Mouse (Mus musculus): ENCODE results near the gene Pbx2. TPM values are rescaled to one million over a fixed set of nuclear protein-coding genes. Genes with fewer than 3 reads are reported as not detected.

The Pbx2 gene
- polyA plus RNA-seq, 1 experiment from 2014 or later: 13.2 TPM

- no peak overlapping the region for H3K4me3 ChIP-seq
- 0 out of 2 replicates have a peak overlapping the region, but pooled peaks have one; percentile 92 for H3K4me2 ChIP-seq
- H3K27ac ChIP-seq (ENCODE audit: poor library complexity, severe bottlenecking): no peak overlapping the region
- H3K36me3 ChIP-seq: peaks cover 6% of the 10 kb centered on the region; the same call in 1 of the 2 replicates
- no peak for ATAC-seq (ENCODE audit: insufficient number of reproducible peaks, low FRiP score)
- peaks cover 38% of the 10 kb centered on the region for H3K4me1 ChIP-seq (replicated peaks)
- no peaks in the 10 kb centered on the region for H3K9me3 ChIP-seq (replicated peaks)
- no peaks in the 10 kb centered on the region for H3K27me3 ChIP-seq (replicated peaks)
- 78% methylated on average over 10 of the region's 10 CpGs for WGBS
- no peak overlapping the region for H3K9ac ChIP-seq
Measured at GRCm38 (mm10) chr17:34643944-34644343, 52.9 kb downstream of the Pbx2 start.

GRCm38 (mm10) chr17:34644608-34645007, 53.5 kb downstream of the Pbx2 start, which contains the start of gene Fkbpl:
TSS of gene Fkbpl (plus strand) at chr17:34644764.
- Histone ChIP-seq H3K4me1 (replicated peaks) (peaks cover 38% of the 10 kb centered on the region), H3K9ac (peak within 1 kb of the TSS; percentile 78), H3K4me2 (peak within 1 kb of the TSS; percentile 92), H3K27me3 (replicated peaks) (no peaks in the 10 kb centered on the region), H3K9me3 (replicated peaks) (no peaks in the 10 kb centered on the region), H3K27ac (ENCODE audit: poor library complexity, severe bottlenecking) (peak within 1 kb of the TSS; percentile 71), H3K36me3 (peaks cover 13% of the 10 kb centered on the region; the same call in 1 of the 2 replicates), H3K4me3 (peak within 1 kb of the TSS; percentile 69)
- 1% methylated on average over 16 of the region's 16 CpGs for WGBS
- ATAC-seq (ENCODE audit: insufficient number of reproducible peaks, low FRiP score): peak; percentile 78

GRCm38 (mm10) chr17:34645256-34645829, 54.3 kb downstream of the Pbx2 start:
- peak overlapping the region; percentile 69 for H3K4me3 ChIP-seq

GRCm38 (mm10) chr17:34645831-34646511, 54.9 kb downstream of the Pbx2 start:
- peaks cover 27% of the 10 kb centered on the region for H3K36me3 ChIP-seq
- H3K27me3 ChIP-seq (replicated peaks): no peaks in the 10 kb centered on the region
- no peak for ATAC-seq (ENCODE audit: insufficient number of reproducible peaks, low FRiP score)
- 0 out of 2 replicates have a peak overlapping the region, but pooled peaks have one; percentile 2 for H3K27ac ChIP-seq (ENCODE audit: poor library complexity, severe bottlenecking)
- H3K4me3 ChIP-seq: peak overlapping the region; percentile 96; the same call in 1 of the 2 replicates
- H3K4me2 ChIP-seq: peak overlapping the region; percentile 92
- WGBS: 78% methylated on average over 30 of the region's 30 CpGs
- no peaks in the 10 kb centered on the region for H3K9me3 ChIP-seq (replicated peaks)
- H3K9ac ChIP-seq: no peak overlapping the region
- H3K4me1 ChIP-seq (replicated peaks): peaks cover 32% of the 10 kb centered on the region

More at GRCm38 (mm10) chr17:34645256-34645829, 54.3 kb downstream of the Pbx2 start:
- H3K9me3 ChIP-seq (replicated peaks): no peaks in the 10 kb centered on the region
- H3K36me3 ChIP-seq: peaks cover 20% of the 10 kb centered on the region
- H3K9ac ChIP-seq: peak overlapping the region; percentile 78
- H3K4me2 ChIP-seq: peak overlapping the region; percentile 92
- ATAC-seq (ENCODE audit: insufficient number of reproducible peaks, low FRiP score): no peak
- WGBS: 45% methylated on average over 10 of the region's 10 CpGs
- H3K4me1 ChIP-seq (replicated peaks): peaks cover 38% of the 10 kb centered on the region
- H3K27me3 ChIP-seq (replicated peaks): no peaks in the 10 kb centered on the region
- H3K27ac ChIP-seq (ENCODE audit: poor library complexity, severe bottlenecking): peak overlapping the region; percentile 71; the same call in 1 of the 2 replicates

Other genes starting within 250 kb of the Pbx2 start
- 0.09 TPM in 1 of 2 replicates, not detected in the other for gene Btnl2, start 236.4 kb upstream of the Pbx2 start, polyA plus RNA-seq (2016; fragmentation: Nextera tagmentation; extraction: Ambion mirVana)
- not detected in 2 replicates for gene Btnl1, start 214.1 kb upstream of the Pbx2 start, polyA plus RNA-seq (2016; fragmentation: Nextera tagmentation; extraction: Ambion mirVana)
- not detected in 2 replicates for gene BC051142, start 192.4 kb upstream of the Pbx2 start, polyA plus RNA-seq (2016; fragmentation: Nextera tagmentation; extraction: Ambion mirVana)
- not detected in 2 replicates for gene Btnl4, start 113.9 kb upstream of the Pbx2 start, polyA plus RNA-seq (2016; fragmentation: Nextera tagmentation; extraction: Ambion mirVana)
- gene Btnl6, start 73.9 kb upstream of the Pbx2 start, polyA plus RNA-seq (2016; fragmentation: Nextera tagmentation; extraction: Ambion mirVana): not detected in 2 replicates
- 5.7 and 6.5 TPM in 2 replicates for gene Notch4, start 27.0 kb upstream of the Pbx2 start, polyA plus RNA-seq (2016; fragmentation: Nextera tagmentation; extraction: Ambion mirVana)
- gene Gpsm3, start 1.5 kb upstream of the Pbx2 start, polyA plus RNA-seq (2016; fragmentation: Nextera tagmentation; extraction: Ambion mirVana): 4.4 and 4.6 TPM in 2 replicates
- gene Ager, start 6.6 kb downstream of the Pbx2 start, polyA plus RNA-seq (2016; fragmentation: Nextera tagmentation; extraction: Ambion mirVana): 3.8 TPM in 2 replicates
- gene Rnf5, start 12.4 kb downstream of the Pbx2 start, polyA plus RNA-seq (2016; fragmentation: Nextera tagmentation; extraction: Ambion mirVana): 123 and 126 TPM in 2 replicates
- 52.5 and 52.8 TPM in 2 replicates for gene Agpat1, start 13.0 kb downstream of the Pbx2 start, polyA plus RNA-seq (2016; fragmentation: Nextera tagmentation; extraction: Ambion mirVana)
- gene Egfl8, start 24.7 kb downstream of the Pbx2 start, polyA plus RNA-seq (2016; fragmentation: Nextera tagmentation; extraction: Ambion mirVana): 0.30 and 0.57 TPM in 2 replicates
- 28.9 TPM in 2 replicates for gene Ppt2, start 37.2 kb downstream of the Pbx2 start, polyA plus RNA-seq (2016; fragmentation: Nextera tagmentation; extraction: Ambion mirVana)
- 0.17 TPM in 1 of 2 replicates, not detected in the other for gene Prrt1, start 38.3 kb downstream of the Pbx2 start, polyA plus RNA-seq (2016; fragmentation: Nextera tagmentation; extraction: Ambion mirVana)
- 10.2 and 11.1 TPM in 2 replicates for gene Fkbpl, start 53.5 kb downstream of the Pbx2 start, polyA plus RNA-seq (2016; fragmentation: Nextera tagmentation; extraction: Ambion mirVana)
- gene Atf6b, start 55.9 kb downstream of the Pbx2 start, polyA plus RNA-seq (2016; fragmentation: Nextera tagmentation; extraction: Ambion mirVana): 63.2 and 67.0 TPM in 2 replicates
- 0.77 and 0.98 TPM in 2 replicates for gene Tnxb, start 79.3 kb downstream of the Pbx2 start, polyA plus RNA-seq (2016; fragmentation: Nextera tagmentation; extraction: Ambion mirVana)
- 0.15 TPM in 1 of 2 replicates, not detected in the other for gene C4b, start 152.6 kb downstream of the Pbx2 start, polyA plus RNA-seq (2016; fragmentation: Nextera tagmentation; extraction: Ambion mirVana)
- gene Cyp21a1, start 213.3 kb downstream of the Pbx2 start, polyA plus RNA-seq (2016; fragmentation: Nextera tagmentation; extraction: Ambion mirVana): 0.15 TPM in 1 of 2 replicates, not detected in the other
- gene Stk19, start 245.7 kb downstream of the Pbx2 start, polyA plus RNA-seq (2016; fragmentation: Nextera tagmentation; extraction: Ambion mirVana): 18.2 and 19.6 TPM in 2 replicates
- 37.2 and 39.9 TPM in 2 replicates for gene Dxo, start 245.8 kb downstream of the Pbx2 start, polyA plus RNA-seq (2016; fragmentation: Nextera tagmentation; extraction: Ambion mirVana)

All from heart, embryonic 12.5 days (tissue).